Mouse (Mus musculus): Measurements from ENCODE around the gene 2310022A10Rik.

GRCm38 (mm10) chr7:27507711-27508647, 45.1 kb upstream of the 2310022A10Rik start:
- TF ChIP-seq EP300 (IDR thresholded peaks at IDR 0.05; ENCODE audit: insufficient read depth, low read depth, low read length), result no peak
- peak; percentile 92 for TF ChIP-seq POLR2A (IDR thresholded peaks at IDR 0.05; ENCODE audit: insufficient read depth, low read depth, low read length)

Measured in heart, adult 2 months (tissue).